Mouse (Mus musculus) kidney, postnatal 10 days (tissue): Measurements from ENCODE around the gene St6galnac4.

Source experiments
- DNase-seq: peaks from one replicate; pipeline ENCODE4 v3.0.0; 2021; ENCODE audit warnings: mixed read lengths

St6galnac4 gene

GRCm38 (mm10) chr2:32604631-32605030 is 17.7 kb downstream of the St6galnac4 start:
- no peak for DNase-seq

- peak; percentile 92 for DNase-seq
Measured at GRCm38 (mm10) chr2:32606161-32607142, 19.6 kb downstream of the St6galnac4 start.

- peak; percentile 65 for DNase-seq
Measured at GRCm38 (mm10) chr2:32607262-32607947, 20.5 kb downstream of the St6galnac4 start.

GRCm38 (mm10) chr2:32608141-32608777 is 21.4 kb downstream of the St6galnac4 start:
- peak; percentile 76 for DNase-seq

GRCm38 (mm10) chr2:32608778-32609435 is 22.0 kb downstream of the St6galnac4 start:
- no peak for DNase-seq

GRCm38 (mm10) chr2:32610610-32611229 is 23.8 kb downstream of the St6galnac4 start:
- peak; percentile 69 for DNase-seq

GRCm38 (mm10) chr2:32612274-32612673 is 25.4 kb downstream of the St6galnac4 start:
- DNase-seq = no peak

- no peak for DNase-seq
Measured at GRCm38 (mm10) chr2:32617109-32617508, 30.2 kb downstream of the St6galnac4 start.

- DNase-seq = no peak
Measured at GRCm38 (mm10) chr2:32617601-32618000, 30.7 kb downstream of the St6galnac4 start.

- no peak for DNase-seq
Measured at GRCm38 (mm10) chr2:32618051-32618450, 31.2 kb downstream of the St6galnac4 start.

- DNase-seq = peak; percentile 86
Measured at GRCm38 (mm10) chr2:32620682-32621516, 34.0 kb downstream of the St6galnac4 start.

GRCm38 (mm10) chr2:32621517-32621859 is 34.6 kb downstream of the St6galnac4 start, which contains the start of gene Ak1:
Gene Ak1 (plus strand): TSS chr2:32621758.
- DNase-seq = no peak

GRCm38 (mm10) chr2:32624111-32624748 is 37.3 kb downstream of the St6galnac4 start:
- DNase-seq = no peak

- peak; percentile 85 for DNase-seq
Measured at GRCm38 (mm10) chr2:32625212-32625872, 38.4 kb downstream of the St6galnac4 start.

- DNase-seq = no peak
Measured at GRCm38 (mm10) chr2:32625873-32626694, 39.2 kb downstream of the St6galnac4 start.

GRCm38 (mm10) chr2:32627266-32628043 is 40.6 kb downstream of the St6galnac4 start:
- DNase-seq = no peak

GRCm38 (mm10) chr2:32628044-32628550 is 41.2 kb downstream of the St6galnac4 start:
- no peak for DNase-seq

GRCm38 (mm10) chr2:32628729-32629128 is 41.8 kb downstream of the St6galnac4 start:
- peak; percentile 69 for DNase-seq
